Mouse (Mus musculus) C2C12 (cell line): ENCODE data around the gene Tcf23.

ENCODE experiments used
- CEBPB ChIP-seq: IDR thresholded peaks from one replicate; pipeline ENCODE4 v1.6.1; 2011; ENCODE audit warnings: low read depth, mild to moderate bottlenecking, control low read depth, moderate library complexity
- CTCF ChIP-seq: IDR thresholded peaks from one replicate; pipeline ENCODE4 v1.5.1; 2011; ENCODE audit not compliant: control insufficient read depth, insufficient read depth, insufficient read length
- MAX ChIP-seq: IDR thresholded peaks from one replicate; pipeline ENCODE4 v1.6.1; 2011; ENCODE audit warnings: mild to moderate bottlenecking, control low read depth
- MYOG ChIP-seq: IDR thresholded peaks from one replicate; pipeline ENCODE4 v1.6.1; 2011; ENCODE audit not compliant: control insufficient read depth, insufficient read length; ENCODE audit errors: extremely low read depth

DNA sequence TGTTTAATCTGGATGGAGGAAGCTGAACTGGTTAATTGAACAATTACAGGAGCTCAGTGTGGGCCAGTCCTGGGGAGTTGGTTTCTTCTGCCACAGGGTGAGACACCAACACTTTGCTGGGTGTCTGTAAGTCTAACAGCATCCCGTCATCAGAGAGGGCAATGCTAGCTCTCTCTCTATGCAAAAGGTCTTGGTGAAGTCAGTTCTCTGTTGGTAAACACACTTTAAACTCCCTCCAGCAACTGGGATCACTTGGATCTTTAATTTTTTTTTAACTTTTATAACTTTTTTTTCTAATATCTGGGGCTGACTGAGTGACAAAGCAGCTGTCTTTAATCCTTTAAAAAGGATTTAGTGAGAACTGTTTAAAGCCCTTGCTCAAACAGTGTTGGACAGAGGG is 54.2 kb downstream of the Tcf23 start:
- no peak for TF ChIP-seq MAX
- TF ChIP-seq MYOG = no peak
- TF ChIP-seq CTCF = no peak
- no peak for TF ChIP-seq CEBPB
